Mouse (Mus musculus) thymus, postnatal 0 days (tissue): ENCODE results near the gene Bdh2. TPM values are rescaled to one million over a fixed set of nuclear protein-coding genes. Genes with fewer than 3 reads are reported as not detected.
A peak's percentile ranks its signal among the peaks of the same experiment; 100 is the strongest.

Source experiments
- DNase-seq: peaks from one replicate; pipeline ENCODE4 v3.0.0-alpha.2; 2015; ENCODE audit warnings: low spot score
- polyA plus RNA-seq: library from polyadenylated mRNA; unstranded; fragments of >200 nt; fragmentation: Nextera tagmentation; extraction: Ambion mirVana; gene quantifications from 2 replicates; pipeline ENCODE4 v1.2.1, GENCODE M21; 2015

Bdh2 gene
- polyA plus RNA-seq, 1 experiment from 2014 or later: 1.7 TPM

DNA sequence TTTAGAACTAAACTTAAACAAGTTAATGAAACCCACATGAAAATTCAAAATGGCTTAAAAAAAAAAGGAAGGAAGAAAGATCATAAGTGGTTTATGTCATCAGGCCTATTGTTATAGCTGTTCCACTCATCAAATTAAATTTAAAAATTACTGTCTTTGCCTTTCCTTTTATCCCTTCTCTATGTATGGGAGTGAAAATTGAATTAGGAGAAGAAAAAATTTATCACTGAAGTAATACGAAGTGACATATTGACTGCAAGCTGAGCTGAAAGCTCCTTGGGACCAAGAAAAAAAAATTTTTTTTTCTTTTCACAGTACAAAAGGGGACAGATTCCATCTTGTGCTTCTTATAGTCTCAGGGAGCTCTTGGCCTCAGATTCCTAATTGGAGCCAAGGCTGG, 14.5 kb downstream of the Bdh2 start:
- DNase-seq: no peak

DNA sequence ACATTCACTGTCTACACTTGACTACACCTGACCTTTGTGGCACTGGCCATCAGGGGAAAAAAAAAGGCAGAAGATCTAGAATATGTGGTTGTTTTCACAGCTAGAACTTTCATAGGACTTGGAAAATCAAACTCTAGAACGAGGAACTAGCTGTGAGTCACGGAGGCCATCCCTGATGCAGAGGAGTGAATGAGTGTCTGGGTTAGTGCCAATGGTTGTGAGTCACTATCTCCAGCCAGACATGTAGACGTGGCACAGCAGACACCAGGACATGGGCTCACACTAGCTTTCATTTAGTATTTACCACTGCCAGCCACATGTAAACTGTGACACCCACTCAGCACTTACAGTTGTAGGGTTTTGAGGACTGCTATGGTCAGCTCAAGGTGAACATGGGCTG, 17.5 kb downstream of the Bdh2 start:
- DNase-seq: no peak

DNA sequence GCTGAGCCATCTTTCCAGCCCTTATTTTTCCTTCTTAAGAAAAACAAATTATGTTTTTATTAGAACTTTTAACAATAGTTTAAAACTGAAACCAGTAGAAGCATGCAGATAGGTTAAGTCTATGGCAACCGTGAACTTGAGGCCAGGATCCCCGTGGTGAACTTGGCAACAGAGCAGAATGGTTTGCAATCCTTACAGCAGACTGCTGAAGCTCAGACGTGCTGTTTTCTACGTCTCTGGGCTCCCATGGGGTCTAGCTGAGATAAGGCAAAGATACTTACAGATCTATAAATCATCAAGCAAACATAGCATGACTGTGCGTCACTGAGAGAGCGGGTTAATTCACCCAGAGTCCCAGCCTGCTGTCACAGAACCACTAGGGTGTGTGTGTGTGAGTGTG, 19.1 kb downstream of the Bdh2 start:
- no peak for DNase-seq

DNA sequence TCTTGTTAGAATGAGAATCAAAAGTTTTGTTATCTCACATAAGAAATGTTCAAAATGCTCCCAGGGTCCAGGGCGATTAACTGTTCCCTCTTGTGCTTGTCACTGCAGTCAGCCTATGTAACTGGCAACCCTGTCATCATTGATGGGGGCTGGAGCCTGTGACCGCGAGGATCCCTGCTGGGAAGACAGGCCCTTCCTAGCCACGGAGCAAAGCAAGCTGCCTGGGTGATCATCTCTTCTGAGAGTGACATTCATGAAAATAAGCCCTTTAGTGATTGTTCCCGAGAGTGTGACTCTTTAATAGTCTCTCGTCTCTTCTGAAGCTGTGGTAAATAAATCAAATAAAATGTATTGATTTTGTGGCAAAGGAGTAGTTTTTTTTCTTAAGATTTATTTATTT, 23.0 kb downstream of the Bdh2 start:
- DNase-seq: no peak

DNA sequence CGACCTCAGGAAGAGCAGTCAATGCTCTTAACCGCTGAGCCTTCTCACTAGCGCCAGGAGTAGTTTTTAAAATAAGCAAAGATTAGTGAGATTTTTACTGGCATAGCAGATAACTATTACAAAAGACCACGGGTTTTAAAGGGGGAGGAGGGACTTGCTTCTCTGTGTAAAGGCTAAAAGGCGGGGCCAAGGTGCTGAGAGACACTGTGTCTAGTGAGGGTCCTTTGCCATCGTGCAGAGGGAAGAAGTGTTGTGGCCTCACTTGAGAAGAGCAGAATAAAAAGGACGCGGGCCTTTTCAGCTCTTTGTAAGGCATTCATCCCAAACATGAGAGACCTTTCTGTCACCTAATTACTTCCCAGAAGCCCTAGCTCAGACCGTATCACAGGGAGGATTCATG, 23.5 kb downstream of the Bdh2 start:
- no peak for DNase-seq

DNA sequence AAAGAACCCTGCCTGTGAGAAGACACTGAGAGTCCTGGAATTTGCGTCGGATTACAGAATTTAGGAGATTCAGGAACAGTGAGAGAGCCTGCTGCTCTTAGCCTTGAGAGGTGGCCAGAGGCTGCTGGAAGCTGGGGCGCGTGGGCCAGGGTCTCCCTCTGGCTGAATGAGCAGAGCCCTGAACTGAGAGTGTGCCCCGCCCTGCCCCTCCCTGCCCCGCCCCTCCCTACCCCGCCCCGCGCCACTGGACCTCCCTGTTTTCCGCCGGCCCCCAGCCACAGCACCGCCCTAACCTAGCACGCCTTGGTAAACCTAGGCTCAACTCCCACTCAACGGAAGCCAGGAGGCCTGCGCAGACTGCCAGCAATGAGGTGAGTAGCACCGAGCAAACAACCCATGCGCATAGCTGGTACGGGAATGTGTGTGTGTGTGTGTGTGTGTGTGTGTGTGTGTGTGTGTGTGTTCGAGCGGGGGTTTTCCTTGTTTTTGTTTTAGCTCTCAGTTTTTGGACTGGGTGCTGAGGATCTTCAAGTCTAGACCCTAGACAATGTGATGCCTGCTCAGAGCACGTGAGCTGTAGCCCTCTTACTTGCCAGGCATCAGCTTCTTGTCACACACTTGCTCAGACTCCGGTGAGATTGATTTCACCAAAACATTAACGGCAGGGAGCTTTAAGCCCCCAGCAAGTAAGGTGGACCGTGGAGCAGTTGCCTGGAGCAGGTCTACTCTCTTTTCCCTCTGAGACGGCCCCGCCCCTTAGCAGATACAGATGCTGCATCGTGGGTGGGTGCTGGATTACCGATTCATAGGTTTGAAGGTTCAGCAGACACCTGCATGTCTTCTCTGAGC, 26.6 kb downstream of the Bdh2 start, which contains the start of gene Slc9b2:
Gene Slc9b2, plus strand, starts transcription at position 290 of the 849 bp plus-strand sequence.
- peak; percentile 54 for DNase-seq

DNA sequence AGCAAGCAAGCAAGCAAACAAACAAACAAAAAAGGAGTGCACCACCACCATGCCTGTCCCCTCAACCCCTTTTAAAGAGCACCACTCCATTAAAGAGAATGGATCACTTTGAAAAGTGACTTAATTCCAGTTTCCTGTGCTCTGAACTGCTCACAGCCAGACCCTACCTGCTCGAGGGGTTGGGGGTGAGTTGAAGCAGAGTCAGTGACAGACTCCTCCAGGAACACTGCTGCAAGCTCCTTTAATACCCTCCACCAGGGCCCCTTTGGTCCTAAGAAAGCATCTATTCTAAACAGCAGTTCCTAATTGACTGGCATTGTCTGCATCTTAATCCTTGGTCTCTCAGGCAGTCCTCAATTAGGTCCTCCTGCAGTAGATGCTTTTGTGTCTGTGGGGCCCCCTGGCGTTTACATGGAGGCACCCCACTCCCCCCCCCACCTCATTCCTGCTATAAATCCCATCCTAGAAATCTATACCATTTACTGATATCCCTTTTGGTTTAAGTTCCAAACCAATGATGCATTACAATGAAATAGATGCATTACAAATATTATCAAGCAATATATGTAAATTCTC, 32.0 kb downstream of the Bdh2 start:
- no peak for DNase-seq

DNA sequence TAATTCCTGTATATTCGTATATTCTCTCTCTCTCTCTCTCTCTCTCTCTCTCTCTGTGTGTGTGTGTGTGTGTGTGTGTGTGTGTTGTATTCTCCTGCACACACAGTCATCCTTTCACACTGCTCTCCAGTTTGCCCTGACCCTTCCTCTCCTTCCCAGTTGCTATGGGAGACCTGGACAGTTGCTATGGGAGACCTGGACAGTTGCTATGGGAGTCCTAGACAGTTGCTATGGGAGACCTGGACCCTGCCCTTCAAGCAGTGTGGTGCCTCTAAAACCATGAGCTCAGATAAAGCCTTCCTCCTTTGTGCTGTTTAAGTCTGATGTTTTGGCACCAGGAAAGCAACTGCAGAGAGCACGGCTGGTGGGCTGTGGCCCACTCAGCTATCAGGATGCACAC, 32.7 kb downstream of the Bdh2 start:
- DNase-seq: no peak

DNA sequence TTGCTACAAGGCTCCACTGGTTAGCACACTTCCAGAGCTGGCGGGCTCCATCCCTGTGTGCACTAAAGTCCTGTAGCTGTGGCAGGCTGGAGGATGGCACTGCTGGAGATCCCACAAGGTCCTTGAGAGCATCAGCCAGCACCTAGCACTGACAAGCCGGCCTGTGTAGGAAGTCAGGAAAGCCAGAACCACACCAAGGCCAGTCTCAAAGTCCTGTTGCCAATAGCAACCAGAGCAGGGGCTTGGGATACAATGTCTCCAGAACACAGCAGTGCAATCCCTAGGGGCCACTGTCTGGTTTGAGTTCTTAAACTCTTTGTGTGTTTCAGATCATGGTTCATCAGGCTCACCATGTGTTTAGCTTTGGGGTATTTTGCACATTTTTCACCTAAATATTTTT, 33.8 kb downstream of the Bdh2 start:
- no peak for DNase-seq

DNA sequence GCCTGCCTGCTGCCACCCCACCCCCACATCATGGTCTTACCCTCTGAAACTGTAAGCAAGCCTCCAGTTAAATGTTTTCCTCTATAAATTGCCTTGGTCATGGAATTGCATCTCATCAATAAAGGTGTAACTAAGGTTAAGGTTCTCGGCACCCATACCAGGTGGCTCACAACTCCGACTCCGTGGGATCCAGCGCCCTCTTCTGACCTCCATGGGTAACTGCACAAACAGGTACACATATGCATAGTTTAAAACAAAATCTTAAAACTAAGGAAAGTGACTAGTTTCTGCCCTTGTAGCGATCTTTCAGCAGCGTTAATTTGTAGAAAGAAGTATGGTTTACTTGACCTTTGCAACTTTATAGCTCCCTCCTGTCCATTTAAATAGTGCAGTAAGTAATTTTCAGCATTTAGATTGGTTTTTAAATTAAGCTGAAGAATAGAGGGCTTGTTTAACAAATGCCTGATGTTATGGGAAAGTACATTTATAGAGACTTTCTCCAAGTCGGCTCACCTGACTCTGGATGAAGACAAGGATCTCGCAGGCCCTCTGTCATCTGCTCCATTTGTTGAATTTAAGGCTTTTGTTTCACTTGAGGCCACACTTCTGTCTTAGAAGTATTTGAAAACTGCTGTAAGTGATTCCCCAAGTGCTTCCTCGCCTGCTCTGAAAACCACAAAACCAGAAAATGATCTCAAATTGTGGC, 34.9 kb downstream of the Bdh2 start:
- DNase-seq: no peak

DNA sequence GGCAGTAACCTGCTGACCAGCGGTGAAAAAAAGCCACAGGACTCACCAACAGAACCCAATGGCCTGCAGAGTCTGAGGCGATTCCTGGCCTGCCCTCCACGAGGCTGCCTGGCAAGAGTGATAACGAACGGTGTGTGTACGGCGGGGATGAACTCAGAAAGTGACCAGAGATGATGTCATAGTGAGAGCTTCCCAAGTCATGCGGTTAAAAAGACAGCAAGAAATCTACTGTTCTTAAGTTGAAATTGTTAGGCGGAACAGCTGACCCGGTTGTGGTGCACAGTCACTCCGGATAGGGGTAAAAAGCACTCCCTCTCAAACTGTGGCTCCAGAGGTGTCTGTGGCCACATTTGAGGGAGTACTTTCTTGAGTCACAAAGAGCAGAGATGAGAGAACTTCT, 37.3 kb downstream of the Bdh2 start:
- no peak for DNase-seq

DNA sequence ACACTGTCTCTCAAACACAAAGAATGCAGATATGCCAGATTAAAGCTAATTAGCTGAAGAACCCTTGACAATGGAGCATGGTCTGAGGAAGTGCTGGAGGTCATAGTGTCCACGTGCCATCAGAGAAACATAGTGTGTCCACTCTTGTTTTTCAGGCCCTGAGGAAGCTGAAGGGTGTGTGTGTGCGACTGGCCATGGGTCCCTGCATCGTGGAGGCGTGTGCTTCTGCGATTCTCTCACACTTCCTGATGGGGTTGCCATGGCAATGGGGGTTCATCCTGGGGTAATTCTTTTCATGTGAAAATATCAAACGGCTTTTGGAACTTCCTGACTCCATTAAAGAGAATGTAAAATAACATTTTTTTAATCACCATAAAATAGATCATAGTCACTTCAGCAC, 43.3 kb downstream of the Bdh2 start:
- DNase-seq: no peak

DNA sequence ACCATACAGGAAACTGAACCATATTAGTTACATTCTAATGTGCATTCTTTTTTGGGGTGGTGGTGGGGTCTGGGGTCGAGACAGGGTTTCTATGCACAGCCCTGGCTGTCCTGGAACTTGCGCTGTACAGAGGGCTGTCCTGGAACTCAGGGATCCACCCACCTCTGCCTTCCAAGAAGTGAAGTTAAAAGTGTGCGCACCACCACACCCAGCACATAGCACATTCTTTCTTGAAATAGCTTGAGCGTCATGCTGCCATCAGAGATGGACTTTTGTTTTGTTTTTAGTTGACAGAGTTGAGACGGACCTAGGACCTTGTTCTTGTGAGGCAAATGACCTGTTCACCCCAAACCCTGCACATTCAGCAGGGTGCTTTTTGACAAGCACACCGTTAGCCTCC, 46.2 kb downstream of the Bdh2 start:
- DNase-seq: no peak

DNA sequence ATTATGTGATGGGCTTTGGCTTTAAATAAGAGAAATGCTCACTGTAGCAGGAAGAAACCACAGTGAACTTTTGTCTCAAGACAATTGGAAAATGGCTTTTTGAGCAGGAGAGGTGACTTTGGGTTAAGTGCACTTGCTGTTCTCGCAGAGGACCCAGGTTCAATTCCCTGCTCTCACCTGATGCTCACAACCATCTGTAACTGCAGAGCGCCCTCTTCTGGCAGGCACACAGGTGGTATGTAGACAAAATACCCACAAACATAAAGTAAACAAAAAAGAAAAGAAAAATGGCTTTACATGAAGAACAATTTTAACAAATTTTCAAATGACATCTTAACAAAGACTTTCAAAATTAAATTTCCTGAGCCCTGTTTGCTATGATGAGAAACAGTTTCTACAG, 46.6 kb downstream of the Bdh2 start:
- DNase-seq: peak; percentile 40

DNA sequence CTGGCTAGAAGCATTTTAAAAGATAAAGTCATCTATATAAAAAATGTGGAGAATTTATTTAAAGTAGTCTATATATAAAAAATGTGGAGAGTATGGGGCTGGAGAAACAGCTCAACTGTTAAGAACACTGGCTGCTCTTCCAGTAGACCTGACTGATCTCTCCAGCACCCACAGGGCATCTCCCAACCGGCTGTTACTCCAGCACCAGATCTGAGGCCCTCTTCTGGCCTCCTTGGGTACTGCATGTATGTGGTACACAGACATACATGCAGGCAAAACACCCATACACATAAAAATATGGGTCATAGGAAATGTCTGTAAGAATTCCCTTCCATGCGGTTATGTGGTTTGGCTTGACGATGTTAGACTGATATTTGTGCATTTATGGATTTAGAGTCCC, 47.5 kb downstream of the Bdh2 start:
- peak; percentile 80 for DNase-seq

DNA sequence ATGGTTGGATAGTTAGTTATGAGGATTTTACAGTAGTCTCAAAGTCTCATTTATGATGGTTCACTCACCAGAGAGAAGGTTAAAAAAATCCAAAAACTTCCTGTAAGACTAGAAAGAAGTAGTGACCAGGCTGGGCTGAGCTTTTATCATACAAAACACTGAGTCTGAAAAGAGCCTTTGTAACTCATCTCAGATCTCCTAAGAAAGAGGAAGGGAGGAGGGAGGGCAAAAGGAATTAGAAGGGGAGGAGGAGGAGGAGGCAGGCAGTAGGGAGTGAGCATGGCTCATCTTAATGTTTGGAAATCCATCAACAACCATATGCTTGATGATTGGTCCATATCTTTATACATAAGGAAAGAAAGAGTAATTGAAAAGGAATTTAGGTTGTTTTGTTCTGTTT, 51.7 kb downstream of the Bdh2 start:
- DNase-seq: no peak

DNA sequence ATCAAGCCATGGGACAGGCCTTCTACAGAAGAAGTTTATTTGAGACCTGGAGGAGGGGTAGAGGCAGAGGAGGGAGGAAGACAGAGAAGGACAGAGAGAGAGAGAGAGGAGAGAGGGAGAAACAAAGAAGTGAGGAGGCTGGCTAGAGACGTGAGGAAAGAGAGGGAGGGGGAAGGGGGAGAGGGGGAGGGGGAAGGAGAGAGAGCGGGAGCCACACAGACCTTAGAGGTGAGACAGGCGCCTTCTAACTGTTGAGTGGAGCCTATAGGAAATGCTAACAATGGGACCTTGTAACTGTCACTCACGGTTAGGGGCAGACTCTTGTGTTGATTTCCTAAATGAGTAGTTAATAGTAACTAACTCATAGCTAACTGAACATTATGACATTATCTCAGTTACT, 52.7 kb downstream of the Bdh2 start:
- no peak for DNase-seq

DNA sequence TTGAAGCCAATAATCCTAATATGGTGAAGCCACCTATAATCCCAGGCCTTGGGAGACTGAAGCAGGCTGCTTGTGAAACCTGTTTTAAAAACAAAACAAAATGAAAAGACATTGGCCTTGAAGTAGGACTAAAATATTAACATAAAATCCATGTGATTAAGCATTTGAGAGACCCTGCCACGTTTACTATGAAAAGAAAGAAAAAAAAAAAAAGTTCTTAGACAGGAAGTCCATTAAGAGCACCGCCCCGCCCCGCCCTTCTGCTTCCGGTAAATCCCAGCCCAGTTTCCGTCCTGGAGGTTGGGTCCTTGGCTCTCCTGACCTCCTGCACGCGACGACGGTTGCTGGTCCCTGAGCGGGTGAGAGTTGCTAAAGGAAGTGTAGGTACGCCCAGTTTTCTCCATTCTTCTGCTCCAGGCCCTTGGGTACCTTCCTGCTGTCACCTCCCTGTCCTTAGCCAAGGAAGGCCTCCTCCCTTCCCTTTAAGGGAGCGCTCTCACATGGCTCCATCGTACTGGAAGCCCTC, 66.8 kb downstream of the Bdh2 start, which contains the start of gene Slc9b1:
Gene Slc9b1, plus strand, starts transcription at position 291 of the 526 bp plus-strand sequence.
- DNase-seq: no peak

DNA sequence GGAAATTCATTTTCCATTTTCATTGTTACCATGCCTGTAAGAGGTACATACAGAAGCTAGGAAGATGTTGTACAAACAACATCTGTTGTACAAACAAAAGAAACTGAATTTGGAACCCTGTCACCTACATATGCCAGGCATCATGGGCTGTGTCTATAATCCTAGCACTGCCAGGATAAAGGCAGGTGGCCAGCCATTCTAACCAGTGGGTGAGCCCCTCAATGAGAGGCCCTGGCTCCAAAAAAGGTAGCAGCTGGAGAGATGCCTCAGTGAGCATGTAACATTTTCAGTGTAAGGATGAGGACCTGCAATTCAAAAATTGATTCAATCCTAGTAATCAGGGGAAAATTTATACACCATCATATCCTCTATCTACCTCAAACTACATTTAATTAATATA, 68.0 kb downstream of the Bdh2 start:
- no peak for DNase-seq

DNA sequence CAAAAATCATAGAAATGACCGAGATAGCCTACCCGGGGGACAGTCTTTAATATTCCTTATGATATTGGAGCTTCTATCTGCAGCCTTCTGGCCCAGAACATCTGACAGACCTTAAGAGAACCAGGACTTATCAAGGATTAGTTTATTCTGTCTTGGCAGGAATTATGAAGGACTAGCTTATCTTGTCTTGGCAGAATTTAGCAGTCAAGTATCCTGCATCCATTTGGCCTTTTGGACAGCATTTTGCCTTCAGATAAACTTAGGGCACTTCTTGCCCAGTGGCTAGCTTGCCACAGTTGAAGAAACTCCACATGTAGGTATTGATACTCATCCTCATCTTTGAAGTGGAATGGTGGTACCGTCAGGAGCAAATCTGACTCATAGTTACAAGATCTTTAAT, 70.8 kb downstream of the Bdh2 start:
- DNase-seq: no peak
